ENCODE assay signal across 16 mouse cellular contexts in genomic region chr9:32581851-32582573, GRCm38 (mm10). TPM values are rescaled to one million over a fixed set of nuclear protein-coding genes. Genes with fewer than 3 reads are reported as not detected.
DNase-seq lines count a peak whose midpoint lies in the region; ATAC-seq and TF ChIP-seq lines count a peak whose summit lies in the region.
"Had no signal": no experiment of that assay in that cellular context is flagged by ENCODE, and none has a peak within 500 bp of the region (broad histone marks: within the 10 kb centered on the region; RNA-seq: fewer than 3 reads in every experiment).

No protein-coding gene starts in this region.

- no peak overlapping the region for H3K27ac ChIP-seq in spleen, adult 2 months (ENCODE audit: insufficient read depth, low read length)
- H3K27ac ChIP-seq in gastrocnemius, adult 2 months: no peak overlapping the region
- H3K27ac ChIP-seq: embryonic facial prominence, embryonic 13.5 days; forebrain, embryonic 10.5 days had no signal

- H3K4me3 ChIP-seq in spleen, adult 2 months (ENCODE audit: extremely low read depth, insufficient read depth, insufficient read length): no peak overlapping the region
- H3K4me3 ChIP-seq in gastrocnemius, adult 2 months: no peak overlapping the region
- H3K4me3 ChIP-seq: embryonic facial prominence, embryonic 13.5 days; forebrain, embryonic 10.5 days had no signal

- WGBS in spleen, adult 2 months: 13% methylated on average over 11 of the region's 11 CpGs

- DNase-seq in spleen, adult 2 months (ENCODE audit: low read depth in 1 of 2, low spot score in 2 of 2): peak in 1 of 2 experiments; percentile 22
- DNase-seq in spleen, postnatal 10 days (ENCODE audit: low spot score in 2 of 2): no peak
- DNase-seq in CD4-positive, CD25-positive, alpha-beta regulatory T cell, adult 2 months (ENCODE audit: low read depth, low spot score): peak; percentile 73
- no peak for DNase-seq in gastrocnemius, adult 2 months
- DNase-seq in ovary, postnatal 10 days (ENCODE audit: low spot score): no peak
- DNase-seq: cerebellum, postnatal 36 days; heart, adult 18-20 months; heart, postnatal 36 days; kidney, postnatal 10 days; left cerebral cortex, postnatal 4 days had no signal

- H3K36me3 ChIP-seq in spleen, adult 2 months (ENCODE audit: control insufficient read depth, insufficient read depth, low read length): no peaks in the 10 kb centered on the region
- H3K36me3 ChIP-seq: embryonic facial prominence, embryonic 13.5 days; forebrain, embryonic 10.5 days had no signal

- TF ChIP-seq CTCF in spleen, adult 2 months (IDR thresholded peaks at IDR 0.05; ENCODE audit: extremely low read depth, insufficient read depth, insufficient read length, insufficient replicate concordance): peak; percentile 44; the same call in 1 of the 2 replicates
- no peak for TF ChIP-seq CTCF in gastrocnemius, adult 2 months (IDR thresholded peaks at IDR 0.05)

- intact Hi-C loops in gastrocnemius, adult 2 months (cut with DNase I): no loop called here

- no peaks in the 10 kb centered on the region for H3K27me3 ChIP-seq in spleen, adult 2 months (ENCODE audit: control insufficient read depth, insufficient read depth, low read length)

- peak; percentile 85 for ATAC-seq in common myeloid progenitor, adult 5-6 weeks (replicated peaks; ENCODE audit: low read depth, poor library complexity, severe bottlenecking)
- peak; percentile 37; the same call in 1 of the 2 replicates for ATAC-seq in monocyte, adult 5-6 weeks (replicated peaks; ENCODE audit: insufficient number of reproducible peaks, low FRiP score, low TSS enrichment, poor library complexity, severe bottlenecking)
- ATAC-seq: activated CD4-positive, CD25-positive, alpha-beta regulatory T cell, adult 4 months; intestine, embryonic 16.5 days had no signal

- TF ChIP-seq POLR2A in spleen, adult 2 months (IDR thresholded peaks at IDR 0.05; ENCODE audit: low read depth, low read length): no peak

- no peaks in the 10 kb centered on the region for H3K4me1 ChIP-seq in spleen, adult 2 months (ENCODE audit: control insufficient read depth, insufficient read depth, insufficient read length)
- H3K4me1 ChIP-seq: embryonic facial prominence, embryonic 13.5 days; forebrain, embryonic 10.5 days had no signal

RNA-seq across cellular contexts. Expression of gene Fli1, which starts 39.4 kb away (rescaled TPM):
- 24.4 and 31.3 TPM in 2 replicates for polyA plus RNA-seq in spleen, adult 2 months (2012; rRNA removed)
- total RNA-seq in common myeloid progenitor, adult 5-6 weeks (2017): 88.2 and 91.2 TPM in 2 replicates
- total RNA-seq in monocyte, adult 5-6 weeks (2017): 94.4 to 137 TPM (median 98.0 TPM) in 3 replicates
- 1 to 10 TPM; 7.9 to 8.5 TPM for total RNA-seq in gastrocnemius, adult 2 months (2021)

RNA-seq across cellular contexts. Expression of gene Ets1, which starts 54.0 kb away (rescaled TPM):
- 115 and 129 TPM in 2 replicates for polyA plus RNA-seq in spleen, adult 2 months (2012; rRNA removed)
- 6.4 and 8.4 TPM in 2 replicates for total RNA-seq in common myeloid progenitor, adult 5-6 weeks (2017)
- total RNA-seq in monocyte, adult 5-6 weeks (2017): 274 to 532 TPM (median 291 TPM) in 3 replicates
- 10 to 100 TPM; 11.6 to 11.7 TPM for total RNA-seq in gastrocnemius, adult 2 months (2021)

Comparison
In these comparisons a context has a peak if more than half of its experiments do, and no peak if none do; other contexts are left out.
1. RNA of gene Ets1, which starts 54.0 kb away (total RNA-seq): 274 to 532 TPM in monocyte, adult 5-6 weeks; 11.6 to 11.7 TPM in gastrocnemius, adult 2 months and 6.4 to 8.4 TPM in common myeloid progenitor, adult 5-6 weeks; every median in the first group is over 10 times any median in the second.